Mouse (Mus musculus) embryonic facial prominence, embryonic 10.5 days (tissue): ENCODE data around the gene Aen. TPM values are rescaled to one million over a fixed set of nuclear protein-coding genes. Genes with fewer than 3 reads are reported as not detected.

Source experiments
- DNase-seq: peaks from one replicate; pipeline ENCODE4 v3.0.0-alpha.2; 2017; ENCODE audit warnings: low spot score
- H3K27ac ChIP-seq: fragments of 300-500 bp; sonication (generic); replicated peaks from 2 replicates; pipeline ENCODE4 v1.5.1; 2016; ENCODE audit warnings: mild to moderate bottlenecking
- H3K27me3 ChIP-seq: fragments of 300-500 bp; sonication (generic); replicated peaks from 2 replicates; pipeline ENCODE4 v1.6.1; 2016; ENCODE audit warnings: low read depth, mild to moderate bottlenecking; ENCODE audit not compliant: poor library complexity, severe bottlenecking
- H3K36me3 ChIP-seq: fragments of 300-500 bp; sonication (generic); replicated peaks from 2 replicates; pipeline ENCODE4 v1.6.1; 2016; ENCODE audit warnings: mild to moderate bottlenecking, moderate library complexity
- H3K4me1 ChIP-seq: fragments of 300-500 bp; sonication (generic); 2 replicates; pipeline ENCODE4 v1.6.1; 2016
- H3K4me3 ChIP-seq: fragments of 300-500 bp; sonication (generic); 2 replicates; pipeline ENCODE4 v1.5.1; 2016; ENCODE audit warnings: mild to moderate bottlenecking, moderate library complexity
- H3K9me3 ChIP-seq: fragments of 300-500 bp; sonication (generic); 2 replicates; pipeline ENCODE4 v1.6.1; 2016; ENCODE audit warnings: mild to moderate bottlenecking
- WGBS: fragments of 180-500 bp; shearing (Covaris S2); methylation state at CpG from one replicate; pipeline ENCODE4 v1.1.7; 2016; 5-methylcytosine and 5-hydroxymethylcytosine counted together
- polyA plus RNA-seq: library from polyadenylated mRNA; unstranded; fragments of >200 nt; fragmentation: Nextera tagmentation; extraction: Ambion mirVana; gene quantifications from 2 replicates; pipeline ENCODE4 v1.2.1, GENCODE M21; 2016

Gene Aen
- polyA plus RNA-seq, 1 experiment from 2014 or later, result 66.2 TPM

GRCm38 (mm10) chr7:78881607-78882468 lies 13.8 kb upstream of the Aen start:
- DNase-seq, result peak; percentile 28
- 14% methylated on average over 16 of the region's 16 CpGs for WGBS
- H3K36me3 ChIP-seq, result no peaks in the 10 kb centered on the region
- no peaks in the 10 kb centered on the region for H3K9me3 ChIP-seq
- H3K27ac ChIP-seq, result peak overlapping the region; percentile 69; the same call in 1 of the 2 replicates
- H3K4me3 ChIP-seq, result peak overlapping the region; percentile 56
- peaks cover 77% of the 10 kb centered on the region for H3K27me3 ChIP-seq
- peaks cover 49% of the 10 kb centered on the region for H3K4me1 ChIP-seq

GRCm38 (mm10) chr7:78882469-78882837 lies 13.2 kb upstream of the Aen start:
- 3% methylated on average over 23 of the region's 23 CpGs for WGBS
- Histone ChIP-seq H3K9me3 (no peaks in the 10 kb centered on the region), H3K36me3 (no peaks in the 10 kb centered on the region), H3K27me3 (peaks cover 83% of the 10 kb centered on the region), H3K4me1 (peaks cover 55% of the 10 kb centered on the region), H3K4me3 (peak overlapping the region; percentile 56), H3K27ac (peak overlapping the region; percentile 69)
- peak; percentile 74 for DNase-seq

GRCm38 (mm10) chr7:78883016-78883725 lies 12.5 kb upstream of the Aen start:
- Histone ChIP-seq H3K27me3 (peaks cover 90% of the 10 kb centered on the region), H3K36me3 (no peaks in the 10 kb centered on the region), H3K27ac (peak overlapping the region; percentile 69), H3K4me3 (peak overlapping the region; percentile 56), H3K4me1 (peaks cover 63% of the 10 kb centered on the region), H3K9me3 (no peaks in the 10 kb centered on the region)
- 1% methylated on average over 34 of the region's 34 CpGs for WGBS
- DNase-seq, result peak; percentile 35

- Histone ChIP-seq H3K27me3 (peaks cover 95% of the 10 kb centered on the region), H3K4me1 (peaks cover 66% of the 10 kb centered on the region), H3K9me3 (no peaks in the 10 kb centered on the region), H3K36me3 (no peaks in the 10 kb centered on the region), H3K4me3 (peak overlapping the region; percentile 56), H3K27ac (peak overlapping the region; percentile 69)
- no peak for DNase-seq
- WGBS, result 14% methylated on average over 8 of the region's 8 CpGs
These were observed 12.0 kb upstream of the Aen start for GRCm38 (mm10) chr7:78883726-78884060.

DNA sequence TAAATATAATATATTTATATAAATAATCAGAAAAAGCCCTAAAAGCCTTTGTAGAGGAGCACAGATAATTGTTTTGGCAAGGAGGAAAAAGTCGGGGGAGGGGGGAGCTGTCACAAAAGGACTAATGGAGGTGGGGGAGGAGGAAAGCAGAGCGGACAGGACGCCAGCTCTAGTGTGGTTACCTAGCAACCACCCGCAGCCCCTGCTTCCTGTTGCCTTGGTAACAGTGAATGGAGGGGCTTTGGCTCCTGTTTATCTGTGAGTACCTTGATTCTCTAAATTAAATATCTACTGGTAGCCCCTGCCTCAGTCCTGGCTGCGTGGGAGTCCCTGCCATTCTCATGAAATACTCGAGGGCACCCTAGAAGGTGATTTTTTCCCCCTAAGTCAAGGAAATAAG lies 11.5 kb upstream of the Aen start:
- peaks cover 66% of the 10 kb centered on the region for H3K4me1 ChIP-seq
- H3K9me3 ChIP-seq, result no peaks in the 10 kb centered on the region
- H3K4me3 ChIP-seq, result peak overlapping the region; percentile 35; the same call in 1 of the 2 replicates
- no peak overlapping the region for H3K27ac ChIP-seq
- 14% methylated on average over 6 of the region's 6 CpGs for WGBS
- H3K27me3 ChIP-seq, result peaks cover 99% of the 10 kb centered on the region
- DNase-seq, result peak; percentile 67
- no peaks in the 10 kb centered on the region for H3K36me3 ChIP-seq

DNA sequence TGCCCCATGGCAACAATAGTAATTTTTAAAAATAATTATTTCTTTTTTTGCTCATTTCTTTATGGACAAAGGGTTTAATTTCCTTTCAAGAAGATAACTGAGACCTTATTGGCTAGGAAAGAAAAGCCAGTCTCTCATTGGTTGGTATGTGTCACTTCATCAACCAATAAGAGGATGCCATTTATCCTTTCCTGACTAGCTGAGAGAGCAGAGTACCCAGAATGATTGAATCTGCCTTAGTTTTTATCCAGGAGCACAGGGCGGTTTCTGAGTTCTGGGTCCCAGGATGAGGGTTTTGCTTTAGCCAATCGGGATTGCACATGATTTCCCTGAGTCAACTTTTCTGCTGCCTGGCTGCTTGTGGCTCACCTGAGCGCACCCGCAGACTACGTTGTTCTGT lies 10.2 kb upstream of the Aen start:
- Histone ChIP-seq H3K27ac (no peak overlapping the region), H3K27me3 (peaks cover 99% of the 10 kb centered on the region), H3K9me3 (no peaks in the 10 kb centered on the region), H3K36me3 (no peaks in the 10 kb centered on the region), H3K4me3 (no peak overlapping the region), H3K4me1 (peaks cover 66% of the 10 kb centered on the region)
- DNase-seq, result no peak
- WGBS, result 83% methylated on average over 5 of the region's 5 CpGs

DNA sequence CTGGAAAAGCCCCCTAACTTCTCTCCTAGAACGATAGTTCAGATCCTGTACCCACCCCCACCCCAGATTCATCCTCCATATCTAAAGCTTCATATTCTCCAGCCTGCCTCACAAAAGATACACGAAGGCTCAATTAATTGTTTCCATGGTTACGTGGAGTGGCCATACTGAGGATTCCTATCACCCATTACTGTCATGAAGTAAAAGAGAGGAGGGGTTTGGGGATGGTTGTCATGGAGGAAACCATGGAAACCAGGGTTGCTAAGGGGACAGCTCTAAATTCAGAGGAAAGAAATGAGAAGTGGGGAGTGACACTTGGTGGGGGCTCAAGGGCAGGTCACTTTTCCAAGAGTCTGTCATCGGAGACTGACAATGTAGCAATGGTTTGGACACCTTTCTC lies 9.2 kb upstream of the Aen start:
- Histone ChIP-seq H3K4me3 (no peak overlapping the region), H3K4me1 (peaks cover 61% of the 10 kb centered on the region), H3K27me3 (peaks cover 88% of the 10 kb centered on the region), H3K9me3 (no peaks in the 10 kb centered on the region), H3K36me3 (no peaks in the 10 kb centered on the region), H3K27ac (no peak overlapping the region)
- DNase-seq, result no peak
- 78% methylated on average over 4 of the region's 4 CpGs for WGBS

DNA sequence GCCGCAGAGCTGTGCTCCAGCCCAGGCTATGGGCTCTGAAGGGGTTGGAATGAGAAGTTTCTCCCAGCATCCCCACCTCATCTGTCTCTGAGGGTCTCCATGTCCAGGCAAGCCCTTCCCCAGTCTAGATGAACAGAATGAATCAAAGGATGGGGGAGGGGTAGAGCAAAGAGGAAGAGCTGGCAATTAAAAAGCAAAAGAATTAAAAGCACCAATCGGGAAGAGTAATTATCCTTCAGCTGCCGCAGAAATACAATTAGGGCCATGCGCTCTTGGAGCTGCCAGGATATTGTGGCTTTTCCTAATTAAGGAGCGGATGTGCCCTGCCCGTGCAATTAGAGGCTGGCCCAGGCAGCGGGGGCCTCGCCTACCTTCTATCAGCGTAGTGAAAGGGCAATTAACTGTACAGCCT lies 8.2 kb upstream of the Aen start:
- Histone ChIP-seq H3K4me3 (peak overlapping the region; percentile 25; the same call in 1 of the 2 replicates), H3K36me3 (no peaks in the 10 kb centered on the region), H3K27me3 (peaks cover 79% of the 10 kb centered on the region), H3K4me1 (peaks cover 52% of the 10 kb centered on the region), H3K9me3 (no peaks in the 10 kb centered on the region), H3K27ac (peak overlapping the region; percentile 48)
- DNase-seq, result peak; percentile 43
- 36% methylated on average over 9 of the region's 9 CpGs for WGBS

- no peak overlapping the region for H3K4me3 ChIP-seq
- no peaks in the 10 kb centered on the region for H3K9me3 ChIP-seq
- peaks cover 48% of the 10 kb centered on the region for H3K27me3 ChIP-seq
- H3K4me1 ChIP-seq, result peaks cover 32% of the 10 kb centered on the region
- no peak overlapping the region for H3K27ac ChIP-seq
- WGBS, result 3% methylated on average over 16 of the region's 16 CpGs
- DNase-seq, result peak; percentile 90
- H3K36me3 ChIP-seq, result no peaks in the 10 kb centered on the region
These were observed 5.0 kb upstream of the Aen start for GRCm38 (mm10) chr7:78890641-78891040.

DNA sequence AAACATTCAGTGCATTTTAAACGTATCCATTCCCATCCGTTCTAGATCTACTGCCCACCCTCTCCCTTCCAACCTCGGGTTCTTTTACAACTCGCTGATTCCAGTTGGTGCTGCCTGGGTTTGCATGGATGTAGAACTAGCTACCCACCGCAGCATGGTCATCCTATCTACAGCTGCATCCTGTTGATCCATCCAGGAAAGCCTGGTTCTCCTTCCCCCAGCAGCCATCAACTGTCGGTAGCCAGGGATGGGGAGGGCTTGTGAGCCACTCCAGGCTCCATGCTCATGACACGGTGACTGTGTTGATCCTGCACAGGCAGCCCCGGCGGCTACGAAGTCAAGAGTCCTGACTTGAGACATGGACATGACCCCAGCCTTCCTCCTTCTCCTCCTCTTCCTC lies 1.7 kb upstream of the Aen start:
- peaks cover 16% of the 10 kb centered on the region for H3K36me3 ChIP-seq
- no peak for DNase-seq
- no peak overlapping the region for H3K27ac ChIP-seq
- 88% methylated on average over 10 of the region's 10 CpGs for WGBS
- peaks cover 17% of the 10 kb centered on the region for H3K4me1 ChIP-seq
- H3K27me3 ChIP-seq, result peaks cover 15% of the 10 kb centered on the region
- no peak overlapping the region for H3K4me3 ChIP-seq
- H3K9me3 ChIP-seq, result no peaks in the 10 kb centered on the region

- peak overlapping the region; percentile 95 for H3K4me3 ChIP-seq
- WGBS, result 56% methylated on average over 13 of the region's 13 CpGs
- H3K27me3 ChIP-seq, result peaks cover 3% of the 10 kb centered on the region
- no peak for DNase-seq
- peak overlapping the region; percentile 89; the same call in 1 of the 2 replicates for H3K27ac ChIP-seq
- H3K36me3 ChIP-seq, result peaks cover 16% of the 10 kb centered on the region
- no peaks in the 10 kb centered on the region for H3K9me3 ChIP-seq
- peaks cover 17% of the 10 kb centered on the region for H3K4me1 ChIP-seq
These were observed 517 bp upstream of the Aen start for GRCm38 (mm10) chr7:78895021-78895652.

- no peak overlapping the region; the same call in 1 of the 2 replicates for H3K4me3 ChIP-seq
- no peak overlapping the region for H3K27ac ChIP-seq
These were observed 1.9 kb downstream of the Aen start for GRCm38 (mm10) chr7:78897567-78897966.

More at GRCm38 (mm10) chr7:78897567-78897966, 1.9 kb downstream of the Aen start:
- 96% methylated on average over 3 of the region's 3 CpGs for WGBS
- H3K36me3 ChIP-seq, result peaks cover 26% of the 10 kb centered on the region
- no peaks in the 10 kb centered on the region for H3K9me3 ChIP-seq
- peaks cover 17% of the 10 kb centered on the region for H3K4me1 ChIP-seq
- DNase-seq, result no peak
- no peaks in the 10 kb centered on the region for H3K27me3 ChIP-seq
